Mouse (Mus musculus) lung, postnatal 25 days (tissue): ENCODE results near the gene Bmp6.

Experiments used
- DNase-seq: peaks from one replicate; pipeline ENCODE4 v3.0.0; 2022; ENCODE audit warnings: low spot score

Gene Bmp6

DNA sequence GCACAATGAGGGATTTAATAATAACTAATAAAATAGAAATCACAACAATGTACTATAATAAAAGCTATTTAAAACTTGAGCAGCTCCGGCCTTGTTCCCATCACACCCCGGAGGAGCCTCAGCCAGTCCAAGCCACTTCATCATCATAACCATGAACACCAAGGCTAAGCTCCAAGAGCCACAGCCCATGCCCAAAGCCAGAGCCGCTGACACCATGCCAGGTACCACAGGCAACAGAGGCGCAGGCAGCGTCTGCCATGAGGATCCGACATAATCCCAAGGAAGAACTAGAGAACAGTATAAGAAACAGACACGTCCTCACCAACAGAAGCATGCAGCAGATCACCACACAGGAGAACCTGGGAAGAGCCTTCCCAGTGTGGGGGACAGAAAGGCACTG, 169.0 kb downstream of the Bmp6 start:
- DNase-seq, result no peak

DNA sequence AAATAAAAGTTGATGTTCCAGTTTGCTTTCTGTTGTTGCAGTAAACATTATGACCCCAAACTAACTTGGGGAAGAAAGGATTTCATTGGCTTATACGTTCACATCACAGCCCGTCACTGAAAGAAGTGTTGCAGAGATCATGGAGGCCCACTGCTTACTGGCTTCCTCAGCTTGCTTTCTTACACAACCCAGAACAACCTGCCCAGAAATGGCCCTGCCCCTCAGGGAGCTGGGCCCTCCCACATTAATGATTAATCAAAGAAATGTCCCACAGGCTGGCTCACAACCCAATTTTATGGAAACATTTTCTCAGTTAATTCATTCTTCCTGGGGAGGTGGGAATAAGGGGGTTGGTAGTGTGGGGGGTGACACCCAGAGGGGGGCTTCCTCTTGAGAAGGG, 170.5 kb downstream of the Bmp6 start:
- peak; percentile 39 for DNase-seq

DNA sequence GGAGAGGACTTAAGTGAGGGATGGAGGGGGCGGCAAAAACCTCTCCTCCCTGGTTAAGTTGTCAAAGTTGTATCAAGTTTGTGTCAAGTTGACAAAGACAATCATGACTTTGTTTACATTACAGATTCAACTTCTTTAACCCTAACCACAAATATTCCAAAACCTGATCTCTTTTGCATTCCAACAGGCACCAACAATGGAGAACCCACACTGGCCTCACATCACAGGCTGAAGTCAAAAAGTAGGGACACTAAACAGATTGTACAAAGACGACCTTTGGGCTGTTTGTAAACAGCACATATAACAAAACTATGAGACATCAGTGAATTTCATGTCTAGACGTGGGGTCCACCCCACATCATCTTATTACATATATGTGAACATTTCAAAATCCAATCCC, 170.9 kb downstream of the Bmp6 start:
- no peak for DNase-seq

DNA sequence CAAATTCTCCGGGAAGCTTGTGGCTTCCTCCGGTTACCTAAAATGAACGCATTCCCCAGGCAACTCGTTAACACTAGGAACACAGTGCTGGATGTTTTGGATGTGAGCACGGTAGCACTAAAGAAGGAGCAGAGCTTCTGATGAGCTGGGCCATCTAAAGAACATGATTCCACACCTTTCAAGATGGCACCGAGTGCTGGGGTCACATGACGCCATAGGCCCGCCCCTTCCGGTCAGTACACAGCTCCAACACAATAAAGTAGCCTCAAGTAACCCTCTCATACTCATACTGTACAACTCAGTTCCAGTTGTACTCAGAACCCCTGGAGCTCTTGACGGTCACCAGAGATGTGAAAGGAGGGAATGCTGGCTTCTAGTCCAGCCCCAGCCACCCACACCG, 171.7 kb downstream of the Bmp6 start:
- no peak for DNase-seq

DNA sequence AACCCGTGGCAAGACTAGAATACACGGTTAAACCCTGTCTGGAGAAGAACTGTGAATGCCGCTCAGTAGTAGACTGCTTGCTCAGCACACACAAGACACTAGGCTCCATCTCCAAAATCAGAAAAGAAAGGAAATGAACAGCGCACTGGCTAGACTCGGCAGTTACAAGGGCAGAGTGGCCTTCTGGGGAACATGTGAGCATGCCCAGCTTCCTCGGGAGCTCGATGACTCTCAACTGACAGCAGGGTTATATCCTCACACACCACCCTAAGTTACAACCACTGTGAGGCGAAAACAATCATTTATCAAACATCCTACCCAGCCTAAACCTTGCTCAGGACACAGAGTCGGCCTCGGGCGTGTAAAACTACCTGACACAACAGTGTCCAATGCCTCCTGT, 175.4 kb downstream of the Bmp6 start:
- no peak for DNase-seq

DNA sequence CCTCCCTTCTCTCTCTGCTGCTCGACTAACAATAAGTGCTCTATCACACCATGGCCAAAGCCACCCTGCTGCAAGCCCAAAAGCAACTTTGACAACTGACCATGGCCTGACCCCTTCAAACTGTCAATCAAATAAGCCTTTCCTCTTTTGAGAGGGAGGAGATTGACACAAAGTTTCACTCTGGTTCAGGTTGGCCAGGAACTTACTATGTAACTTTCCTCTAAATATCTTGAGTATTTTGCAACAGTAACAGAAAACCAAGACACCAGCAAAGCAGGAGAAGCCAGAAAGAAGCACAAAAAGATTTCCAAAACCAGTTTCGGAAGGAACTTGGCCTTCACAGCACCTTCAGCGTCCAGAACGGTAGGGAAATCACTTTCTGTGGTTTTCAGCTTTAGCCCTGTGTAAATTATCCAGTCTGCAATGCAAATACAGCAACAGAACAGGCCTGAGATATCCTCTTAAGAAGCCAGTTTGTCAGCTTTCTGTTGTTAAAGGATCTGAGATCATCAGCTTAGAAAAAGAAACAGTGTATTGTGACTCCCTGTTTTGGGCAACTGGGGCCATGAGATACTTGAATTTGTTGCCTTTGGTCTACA, 177.2 kb downstream of the Bmp6 start:
- DNase-seq, result peak; percentile 46

DNA sequence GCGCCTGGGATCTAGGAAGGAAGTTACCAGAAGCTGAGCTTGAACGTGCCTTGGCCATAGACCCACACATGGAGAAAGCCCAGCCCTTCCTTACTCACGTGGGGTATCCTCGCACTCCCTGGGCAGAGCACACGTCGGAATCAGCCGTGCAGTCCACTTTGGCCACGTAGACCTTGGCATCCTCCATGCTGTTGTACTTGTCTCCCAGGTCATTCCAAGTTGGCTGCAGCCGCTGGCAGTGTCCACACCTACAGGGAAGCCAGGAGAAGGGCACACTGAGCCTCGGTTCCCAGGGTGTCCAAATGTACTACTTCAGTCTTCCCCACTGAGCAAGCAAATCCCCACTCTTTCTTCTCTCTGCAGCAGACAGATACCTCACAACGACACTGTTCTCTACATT, 178.3 kb downstream of the Bmp6 start:
- no peak for DNase-seq

DNA sequence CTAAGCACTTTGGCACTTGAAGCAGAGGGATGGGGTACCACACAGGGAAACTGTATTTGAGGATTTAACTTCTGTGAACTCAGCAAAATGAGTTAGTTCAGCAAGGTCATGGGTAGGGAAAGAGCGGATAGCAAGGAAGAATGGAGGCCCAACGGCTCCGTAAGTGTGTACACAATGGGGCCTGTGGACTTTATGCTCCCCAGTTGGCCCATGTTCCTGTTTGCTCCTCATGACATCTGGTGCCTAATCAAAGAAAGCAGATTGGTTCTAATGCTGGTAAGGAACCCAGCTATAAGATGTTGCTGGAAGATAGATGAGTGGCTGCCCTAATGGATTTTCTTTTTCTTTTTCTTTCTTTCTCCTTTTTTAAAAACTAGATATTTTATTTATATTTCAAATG, 180.4 kb downstream of the Bmp6 start:
- no peak for DNase-seq

DNA sequence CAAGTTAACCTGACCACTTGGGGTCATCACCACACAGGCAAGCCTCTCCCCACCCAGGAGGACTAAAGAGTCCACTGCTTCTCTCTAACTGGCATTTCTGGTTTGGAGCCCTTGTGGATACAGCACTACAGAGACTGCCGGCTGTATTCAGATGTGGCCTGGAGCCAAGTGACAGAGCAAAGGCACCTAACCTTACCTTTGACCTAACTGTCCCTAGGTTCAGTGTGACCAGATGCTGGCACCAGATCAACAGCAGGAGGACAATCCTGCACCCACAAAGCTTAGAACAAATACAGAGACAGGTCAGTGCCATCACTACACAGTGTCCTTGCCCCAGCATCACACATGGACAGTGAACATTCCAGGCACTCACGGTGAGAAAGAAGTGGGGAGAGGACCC, 181.2 kb downstream of the Bmp6 start:
- DNase-seq, result no peak

DNA sequence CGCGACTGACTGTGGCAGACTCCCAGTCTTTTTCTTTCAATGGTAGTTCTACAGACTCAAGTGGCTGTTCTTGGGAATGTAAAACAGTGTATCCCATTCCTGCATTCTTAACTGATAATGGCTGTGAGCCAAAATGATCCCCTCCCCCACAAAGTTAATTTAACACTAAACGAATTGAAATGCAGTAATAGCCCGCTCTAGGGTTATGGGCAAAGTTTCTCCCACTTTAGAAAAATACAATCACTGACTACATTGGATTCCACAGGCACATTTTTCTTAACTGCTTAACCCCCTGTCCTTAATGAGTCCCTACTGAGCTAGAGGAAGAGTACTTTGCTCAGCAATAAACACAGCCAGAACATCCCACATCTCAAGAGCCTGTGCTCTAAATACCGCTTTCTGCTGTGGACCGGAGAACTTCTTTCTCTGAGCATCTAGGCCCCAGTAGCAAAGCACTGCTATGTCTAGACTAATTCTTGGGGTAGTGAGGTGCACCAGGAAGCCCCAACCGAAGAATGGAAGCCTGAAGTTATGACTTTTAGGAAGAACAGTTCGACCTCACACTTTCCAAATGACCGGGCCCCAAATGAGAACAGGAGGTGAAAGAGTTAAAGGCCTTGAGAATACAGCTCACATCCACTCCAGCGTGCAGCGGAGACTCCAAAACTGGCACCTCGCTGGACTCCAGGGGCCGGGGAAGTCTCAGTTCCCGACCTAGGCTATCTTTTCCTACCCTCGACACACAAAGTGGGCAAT, 182.3 kb downstream of the Bmp6 start:
- no peak for DNase-seq

DNA sequence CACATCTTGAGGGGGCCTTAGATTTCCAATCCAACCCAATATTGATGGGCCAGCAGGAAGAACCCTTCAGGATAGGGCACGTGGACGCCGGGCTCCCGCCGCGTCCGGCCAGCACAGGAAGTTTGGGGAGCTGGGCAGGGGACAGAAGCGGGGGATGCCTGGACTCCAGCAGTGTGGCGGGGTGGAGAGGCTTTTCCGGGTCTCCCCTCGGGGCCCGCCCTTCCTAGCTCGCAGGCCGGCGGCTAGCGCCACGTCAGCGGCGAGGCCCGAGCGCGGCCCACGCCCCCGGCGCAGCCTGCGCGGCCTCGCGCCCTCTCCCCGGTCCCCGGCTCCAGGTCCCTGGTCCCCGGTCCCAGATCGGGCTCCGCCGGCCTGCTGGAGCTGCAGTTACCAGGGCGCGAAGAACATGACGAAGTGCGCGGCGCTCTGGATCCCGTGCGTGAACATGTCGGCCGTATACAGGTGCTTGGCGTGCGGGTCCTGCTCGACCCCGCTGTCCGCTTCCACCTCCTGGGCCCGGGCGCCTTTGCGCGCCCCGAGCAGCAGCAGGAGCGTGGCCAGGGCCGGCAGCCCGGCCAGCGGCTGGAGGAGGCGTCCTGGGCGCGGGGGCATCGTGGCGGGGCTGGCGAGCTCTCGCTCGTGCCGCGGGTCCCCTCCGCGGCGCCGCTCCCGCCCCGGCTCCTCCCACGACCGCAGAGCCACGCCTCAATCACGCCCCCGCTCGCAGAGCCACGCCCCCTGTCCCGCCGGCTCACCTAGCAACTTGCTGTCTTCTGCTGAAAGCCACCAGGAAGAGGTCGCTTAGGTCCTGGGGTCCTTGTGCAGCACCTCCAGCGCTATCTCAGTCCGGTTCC, 183.1 kb downstream of the Bmp6 start:
- DNase-seq, result peak; percentile 91

DNA sequence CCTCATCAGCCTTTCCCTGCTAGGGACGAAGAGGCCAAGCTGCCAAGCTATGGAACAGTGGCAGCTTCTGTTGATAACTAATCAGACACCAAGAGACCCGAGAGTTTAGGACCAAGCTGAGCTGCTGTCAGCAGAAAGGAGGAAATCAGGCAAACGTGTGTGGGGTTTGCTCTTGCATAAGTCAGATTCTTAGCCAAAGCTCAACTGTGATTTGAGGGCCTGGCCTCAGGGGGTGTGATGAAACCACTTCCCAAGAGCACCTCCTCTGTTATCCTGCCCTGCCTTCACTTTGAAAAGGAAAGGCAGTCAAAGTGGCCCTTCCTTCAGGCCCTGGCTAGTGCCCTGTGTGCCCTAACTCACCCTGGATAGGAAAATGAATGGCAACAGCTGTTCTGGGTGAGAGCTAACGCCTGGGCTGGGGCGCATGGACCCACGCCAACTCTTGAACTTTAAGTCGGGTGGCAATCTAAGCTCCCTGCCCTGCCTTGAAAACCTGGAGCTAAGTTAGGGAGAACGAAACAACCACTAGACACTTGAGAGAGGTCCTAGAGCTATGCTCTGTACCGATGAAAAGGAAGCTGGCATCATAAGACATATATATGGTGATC, 183.9 kb downstream of the Bmp6 start, which contains the start of gene Txndc5:
Gene Txndc5 (minus strand): TSS at position 138 of the 608 bp plus-strand sequence.
- DNase-seq, result peak; percentile 56

DNA sequence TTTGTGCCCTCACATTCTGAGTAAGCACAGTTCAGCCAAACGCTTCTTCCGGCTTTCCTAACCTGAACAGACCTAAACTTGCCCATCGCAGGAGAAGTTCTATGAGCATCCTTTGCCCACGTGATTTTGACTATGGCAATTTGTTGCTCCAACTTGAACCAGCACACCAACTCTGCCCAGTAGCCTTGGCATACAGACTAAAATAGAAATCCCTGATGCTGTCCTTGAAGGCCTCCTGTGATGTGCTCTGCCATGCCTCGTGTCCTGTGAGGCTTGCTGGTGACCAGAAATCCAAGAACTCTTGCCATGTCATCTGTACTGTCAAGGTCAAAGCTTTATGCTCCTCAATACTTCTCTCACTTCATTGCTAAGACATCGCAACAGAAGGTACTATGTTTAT, 184.7 kb downstream of the Bmp6 start:
- DNase-seq, result no peak

DNA sequence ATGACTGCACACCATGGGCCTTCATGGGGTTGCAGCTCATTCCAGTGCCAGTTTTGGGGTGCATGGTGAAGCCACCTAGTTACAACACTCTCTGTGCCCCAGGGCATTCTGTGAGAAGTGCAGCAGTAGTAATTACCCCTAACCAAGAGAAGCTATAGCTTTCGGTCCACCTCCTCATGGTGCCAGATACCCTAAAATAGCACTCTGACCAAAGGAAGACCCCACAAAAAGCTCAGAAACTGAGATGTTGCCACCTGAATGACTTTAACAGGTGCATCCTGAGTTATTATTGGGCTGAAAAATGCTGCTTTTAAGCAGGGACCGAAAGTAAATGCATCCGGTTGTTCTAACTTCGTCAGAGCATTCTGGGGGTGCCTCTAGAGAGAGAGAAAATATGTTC, 186.6 kb downstream of the Bmp6 start:
- DNase-seq, result no peak

DNA sequence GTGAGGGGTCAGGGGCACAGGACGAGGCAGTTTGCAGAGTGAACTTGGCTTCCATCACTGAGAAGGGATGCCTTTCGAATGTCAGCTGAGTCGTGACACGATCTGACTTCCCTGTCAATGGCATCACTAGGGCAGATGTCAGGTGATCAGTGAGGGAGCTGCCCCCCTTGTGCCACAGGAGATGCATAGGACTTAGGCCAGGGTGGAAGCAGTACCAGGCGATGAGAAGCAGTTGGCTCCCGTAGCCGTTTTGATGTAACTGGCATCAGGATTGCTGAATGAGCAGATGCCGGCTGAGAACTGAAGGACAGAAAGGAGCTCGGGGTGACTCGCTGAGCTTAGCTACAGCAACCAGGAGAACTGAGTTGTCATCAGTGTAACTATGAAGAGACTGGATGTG, 188.6 kb downstream of the Bmp6 start:
- DNase-seq, result no peak

DNA sequence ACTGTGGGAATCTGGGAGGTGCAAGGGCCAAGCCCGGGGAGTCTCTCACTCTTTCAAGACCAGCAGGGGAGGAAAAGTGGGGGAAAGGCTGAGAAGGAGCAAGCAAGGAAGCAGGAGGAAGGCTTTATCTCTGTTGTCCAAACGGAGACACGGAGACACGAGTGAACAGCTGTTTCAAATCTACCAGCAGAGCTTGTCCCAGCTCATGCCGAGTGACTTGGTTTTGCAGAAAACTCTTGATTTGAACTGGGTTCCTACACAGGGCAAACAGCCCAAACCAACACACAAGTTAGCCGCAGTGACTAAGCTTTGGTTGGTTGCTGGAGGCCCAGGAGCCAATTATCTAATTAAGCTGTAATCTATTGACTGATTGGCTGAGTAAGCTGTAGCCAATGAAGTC, 189.1 kb downstream of the Bmp6 start:
- DNase-seq, result no peak

DNA sequence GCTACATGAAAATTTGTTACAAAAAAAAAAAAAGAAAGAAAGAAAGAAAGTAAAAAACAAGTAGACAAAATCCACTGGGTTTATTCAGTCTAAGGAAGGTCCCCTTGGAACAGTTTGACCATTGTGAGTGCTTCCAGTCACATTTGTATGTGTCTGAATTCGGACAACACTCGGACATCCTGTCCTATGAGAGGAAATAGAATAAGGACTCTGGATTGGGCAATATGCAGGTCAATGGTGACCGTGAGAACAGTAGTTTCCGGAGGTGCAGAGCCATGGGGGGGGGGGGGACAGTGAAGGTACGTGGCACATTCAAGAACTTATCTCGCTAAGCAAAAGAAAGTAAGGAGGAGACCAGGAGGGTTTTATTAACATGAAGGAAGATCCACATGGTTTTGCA, 189.8 kb downstream of the Bmp6 start:
- no peak for DNase-seq

DNA sequence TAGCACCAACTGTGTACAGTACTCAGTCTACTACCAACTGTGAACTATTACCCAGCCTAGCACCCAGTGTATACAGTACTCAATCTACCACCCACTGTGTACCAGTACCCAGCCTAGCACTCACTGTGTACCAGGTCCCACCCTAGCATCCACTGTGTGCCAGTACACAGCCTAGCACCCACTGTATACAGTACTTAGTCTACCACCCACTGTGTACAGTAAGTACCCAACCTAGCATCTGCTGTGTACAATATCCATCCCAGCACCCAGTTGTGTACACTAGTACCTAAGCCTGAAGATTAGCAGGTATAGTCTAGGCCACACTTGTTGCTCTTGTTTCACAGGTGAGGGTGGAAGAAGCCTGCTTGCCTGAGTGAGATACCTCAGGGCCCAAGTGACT, 192.6 kb downstream of the Bmp6 start:
- no peak for DNase-seq

DNA sequence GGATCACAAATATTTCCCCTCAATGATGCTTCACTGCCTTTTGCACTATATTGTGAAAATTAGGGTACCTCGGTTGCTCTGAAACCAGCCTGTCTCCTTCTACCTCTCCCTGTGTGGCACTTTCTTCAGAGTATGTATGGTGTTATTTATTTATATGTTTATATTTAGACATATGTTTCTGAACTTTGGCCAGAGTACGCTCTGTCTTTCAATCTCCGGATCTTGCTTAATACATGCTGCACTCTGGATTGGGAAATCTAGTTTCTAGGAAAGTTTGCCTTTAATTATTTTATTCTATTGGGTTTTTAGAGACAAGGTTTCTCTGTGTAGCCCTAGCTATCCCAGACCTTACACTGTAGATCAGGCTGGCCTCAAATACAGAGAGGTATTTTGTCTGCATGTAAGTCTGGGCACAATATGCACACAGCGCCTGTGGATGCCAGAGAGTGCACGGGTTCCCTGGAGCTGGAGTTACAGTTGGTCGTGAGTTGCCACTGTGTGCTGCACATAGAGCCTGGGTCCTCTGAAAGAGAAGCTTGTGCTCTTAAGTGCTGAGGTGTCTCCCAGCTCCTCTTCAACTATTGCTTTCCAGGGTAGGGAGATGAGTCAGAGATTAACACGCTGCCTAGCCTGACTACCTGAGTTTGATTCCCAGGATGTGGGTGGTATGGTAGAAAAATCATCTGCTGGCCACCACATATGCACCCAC, 194.4 kb downstream of the Bmp6 start:
- no peak for DNase-seq

DNA sequence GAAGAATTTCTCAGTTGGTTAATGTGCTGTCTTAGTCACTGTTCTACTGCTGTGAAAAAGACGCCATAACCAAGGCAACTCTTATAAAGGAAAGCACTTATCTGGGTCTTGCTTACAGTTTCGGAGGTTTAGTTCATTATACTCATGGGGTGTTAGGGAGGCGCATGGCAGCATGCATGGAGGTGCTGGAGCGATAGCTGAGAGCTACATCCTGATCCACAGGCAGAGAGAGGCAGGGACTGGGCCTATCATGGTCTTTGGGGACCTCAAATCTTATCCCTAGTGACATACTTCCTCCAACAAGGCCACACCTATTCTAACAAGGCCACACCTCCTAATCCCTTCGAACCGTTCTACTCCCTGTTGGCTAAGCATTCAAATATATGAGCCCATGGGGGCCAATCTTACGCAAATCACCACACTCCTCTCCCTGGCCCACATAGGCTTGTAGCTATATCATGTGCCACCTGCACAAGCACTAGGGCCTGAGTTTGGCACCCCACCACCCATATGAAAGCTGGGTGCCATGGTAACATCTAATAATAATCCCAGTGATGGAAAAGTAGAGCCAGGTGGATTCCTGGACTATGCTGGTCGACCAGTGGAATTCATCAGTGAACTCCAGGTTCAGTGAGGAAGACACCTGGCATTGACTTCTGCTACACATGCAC, 198.7 kb downstream of the Bmp6 start:
- no peak for DNase-seq

DNA sequence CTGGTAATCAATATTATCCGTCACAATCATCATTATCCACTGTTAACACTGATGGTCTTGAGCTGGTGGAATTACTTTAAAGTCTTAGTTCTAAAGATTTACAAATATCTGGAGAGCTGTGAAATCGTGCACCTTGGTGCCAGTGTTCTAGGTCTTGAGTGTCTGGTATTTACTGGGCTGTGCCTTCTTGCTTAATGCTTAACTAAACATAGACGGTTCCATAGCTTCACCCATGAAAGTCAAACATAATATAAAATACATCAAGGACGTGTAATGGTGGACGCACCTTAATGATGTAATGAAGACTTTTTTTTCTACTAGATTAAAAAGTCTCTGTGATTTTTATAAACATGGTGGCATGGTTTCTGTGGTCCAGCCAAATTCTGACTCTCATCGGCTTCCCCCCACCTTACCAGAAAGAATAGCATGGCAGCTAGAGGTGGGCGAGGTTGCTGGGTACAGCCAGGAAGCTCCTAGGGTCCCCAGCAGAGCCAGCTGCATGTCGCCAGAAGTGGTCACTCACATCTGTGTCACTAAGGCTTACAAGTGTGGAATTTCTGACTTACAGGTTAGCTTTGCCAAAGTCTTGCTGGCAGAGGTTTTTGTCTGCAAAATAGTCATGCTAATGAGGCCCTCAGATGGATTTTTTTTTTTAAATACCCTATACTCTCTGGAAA, 200.0 kb downstream of the Bmp6 start:
- no peak for DNase-seq
